Mouse (Mus musculus): ENCODE measurements around the gene Ddn. TPM values are rescaled to one million over a fixed set of nuclear protein-coding genes. Genes with fewer than 3 reads are reported as not detected.

Ddn gene
- polyA plus RNA-seq, 1 experiment = 0.11 TPM

- no peak overlapping the region for H3K4me3 ChIP-seq
- TF ChIP-seq TCF3 (IDR thresholded peaks at IDR 0.05; ENCODE audit: insufficient read length, low read depth) = no peak
- no peak for TF ChIP-seq USF1 (IDR thresholded peaks at IDR 0.05; ENCODE audit: low read depth)
- TF ChIP-seq MYOG (IDR thresholded peaks at IDR 0.05; ENCODE audit: control insufficient read depth in 1 of 3, insufficient read depth in 1 of 3, insufficient read length in 2 of 3, low read depth in 2 of 3) = no peak
- TF ChIP-seq POLR2AphosphoS2 (IDR thresholded peaks at IDR 0.05; ENCODE audit: insufficient read length, low read depth) = no peak
- TF ChIP-seq E2F4 (IDR thresholded peaks at IDR 0.05; ENCODE audit: insufficient read depth) = no peak
- no peak for TF ChIP-seq MAX (IDR thresholded peaks at IDR 0.05; ENCODE audit: low read depth)
- peaks cover 39% of the 10 kb centered on the region for H3K79me2 ChIP-seq (ENCODE audit: control insufficient read depth, insufficient read depth)
- no peak overlapping the region for H3K4me2 ChIP-seq (ENCODE audit: low read depth)
- H3K27me3 ChIP-seq (ENCODE audit: control insufficient read depth, insufficient read depth, insufficient read length) = no peaks in the 10 kb centered on the region
- H3K36me3 ChIP-seq (ENCODE audit: control insufficient read depth, insufficient read depth) = peaks cover 37% of the 10 kb centered on the region
- H3ac ChIP-seq (ENCODE audit: control insufficient read depth, insufficient read length) = no peak overlapping the region
Observed at GRCm38 (mm10) chr15:98823434-98823833, 14.1 kb upstream of the Ddn start.

GRCm38 (mm10) chr15:98822147-98822546, 12.9 kb upstream of the Ddn start:
- H3K4me3 ChIP-seq = no peak overlapping the region
- peaks cover 26% of the 10 kb centered on the region for H3K79me2 ChIP-seq (ENCODE audit: control insufficient read depth, insufficient read depth)
- H3K36me3 ChIP-seq (ENCODE audit: control insufficient read depth, insufficient read depth) = peaks cover 37% of the 10 kb centered on the region
- no peak overlapping the region for H3K4me2 ChIP-seq (ENCODE audit: low read depth)
- TF ChIP-seq REST (IDR thresholded peaks at IDR 0.05; ENCODE audit: insufficient read depth, insufficient read length) (no peak), E2F4 (IDR thresholded peaks at IDR 0.05; ENCODE audit: insufficient read depth) (no peak), SRF (IDR thresholded peaks at IDR 0.05; ENCODE audit: control insufficient read depth, insufficient read length, low read depth) (no peak), MYOD1 (IDR thresholded peaks at IDR 0.05; ENCODE audit: control insufficient read depth in 1 of 3, insufficient read length in 2 of 3, low read depth in 2 of 3) (no peak), POLR2AphosphoS2 (IDR thresholded peaks at IDR 0.05; ENCODE audit: insufficient read length, low read depth) (no peak), POLR2A (IDR thresholded peaks at IDR 0.05; ENCODE audit: insufficient read length, low read depth) (no peak)
- no peak overlapping the region for H3ac ChIP-seq (ENCODE audit: control insufficient read depth, insufficient read length)
- no peaks in the 10 kb centered on the region for H3K27me3 ChIP-seq (ENCODE audit: control insufficient read depth, insufficient read depth, insufficient read length)

- peaks cover 19% of the 10 kb centered on the region for H3K79me2 ChIP-seq (ENCODE audit: control insufficient read depth, insufficient read depth)
- H3K4me3 ChIP-seq = no peak overlapping the region
- peaks cover 37% of the 10 kb centered on the region for H3K36me3 ChIP-seq (ENCODE audit: control insufficient read depth, insufficient read depth)
- no peaks in the 10 kb centered on the region for H3K27me3 ChIP-seq (ENCODE audit: control insufficient read depth, insufficient read depth, insufficient read length)
- TF ChIP-seq USF1 (IDR thresholded peaks at IDR 0.05; ENCODE audit: low read depth) = no peak
- H3ac ChIP-seq (ENCODE audit: control insufficient read depth, insufficient read length) = no peak overlapping the region
- H3K4me2 ChIP-seq (ENCODE audit: low read depth) = no peak overlapping the region
Observed at GRCm38 (mm10) chr15:98821403-98821802, 12.1 kb upstream of the Ddn start.

- no peak for TF ChIP-seq TCF12 (IDR thresholded peaks at IDR 0.05; ENCODE audit: insufficient read depth, poor library complexity, severe bottlenecking)
- no peak for TF ChIP-seq CEBPB (IDR thresholded peaks at IDR 0.05; ENCODE audit: insufficient read depth, poor library complexity, severe bottlenecking)
- no peak for TF ChIP-seq MYOG (IDR thresholded peaks at IDR 0.05; ENCODE audit: control insufficient read depth in 1 of 3, insufficient read depth in 1 of 3, insufficient read length in 2 of 3, low read depth in 2 of 3)
- TF ChIP-seq REST (IDR thresholded peaks at IDR 0.05; ENCODE audit: insufficient read depth, insufficient read length) = no peak
- no peak for TF ChIP-seq SRF (IDR thresholded peaks at IDR 0.05; ENCODE audit: control insufficient read depth, insufficient read length, low read depth)
- TF ChIP-seq TCF3 (IDR thresholded peaks at IDR 0.05; ENCODE audit: insufficient read length, low read depth) = no peak
- TF ChIP-seq USF1 (IDR thresholded peaks at IDR 0.05; ENCODE audit: low read depth) = no peak
- no peak for TF ChIP-seq POLR2AphosphoS2 (IDR thresholded peaks at IDR 0.05; ENCODE audit: insufficient read length, low read depth)
- TF ChIP-seq MAX (IDR thresholded peaks at IDR 0.05; ENCODE audit: low read depth) = no peak
- TF ChIP-seq POLR2A (IDR thresholded peaks at IDR 0.05; ENCODE audit: insufficient read length, low read depth) = no peak
- no peak for TF ChIP-seq E2F4 (IDR thresholded peaks at IDR 0.05; ENCODE audit: insufficient read depth)
- no peak for TF ChIP-seq MYOD1 (IDR thresholded peaks at IDR 0.05; ENCODE audit: control insufficient read depth in 1 of 3, insufficient read length in 2 of 3, low read depth in 2 of 3)
- Histone ChIP-seq H3K4me2 (ENCODE audit: low read depth) (no peak overlapping the region), H3K27me3 (ENCODE audit: control insufficient read depth, insufficient read depth, insufficient read length) (no peaks in the 10 kb centered on the region), H3K36me3 (ENCODE audit: control insufficient read depth, insufficient read depth) (peaks cover 38% of the 10 kb centered on the region), H3ac (ENCODE audit: control insufficient read depth, insufficient read length) (no peak overlapping the region), H3K79me2 (ENCODE audit: control insufficient read depth, insufficient read depth) (peaks cover 16% of the 10 kb centered on the region), H3K4me3 (no peak overlapping the region)
Observed at GRCm38 (mm10) chr15:98820937-98821336, 11.6 kb upstream of the Ddn start.

- no peak overlapping the region for H3ac ChIP-seq (ENCODE audit: control insufficient read depth, insufficient read length)
- H3K79me2 ChIP-seq (ENCODE audit: control insufficient read depth, insufficient read depth) = no peaks in the 10 kb centered on the region
- H3K4me3 ChIP-seq = no peak overlapping the region
- peaks cover 37% of the 10 kb centered on the region for H3K36me3 ChIP-seq (ENCODE audit: control insufficient read depth, insufficient read depth)
- H3K4me2 ChIP-seq (ENCODE audit: low read depth) = no peak overlapping the region
- TF ChIP-seq POLR2AphosphoS2 (IDR thresholded peaks at IDR 0.05; ENCODE audit: insufficient read length, low read depth) (no peak), MYOG (IDR thresholded peaks at IDR 0.05; ENCODE audit: control insufficient read depth in 1 of 3, insufficient read depth in 1 of 3, insufficient read length in 2 of 3, low read depth in 2 of 3) (no peak), TCF12 (IDR thresholded peaks at IDR 0.05; ENCODE audit: insufficient read depth, poor library complexity, severe bottlenecking) (no peak), POLR2A (IDR thresholded peaks at IDR 0.05; ENCODE audit: insufficient read length, low read depth) (no peak), USF1 (IDR thresholded peaks at IDR 0.05; ENCODE audit: low read depth) (no peak), MYOD1 (IDR thresholded peaks at IDR 0.05; ENCODE audit: control insufficient read depth in 1 of 3, insufficient read length in 2 of 3, low read depth in 2 of 3) (no peak), TCF3 (IDR thresholded peaks at IDR 0.05; ENCODE audit: insufficient read length, low read depth) (no peak), E2F4 (IDR thresholded peaks at IDR 0.05; ENCODE audit: insufficient read depth) (no peak), REST (IDR thresholded peaks at IDR 0.05; ENCODE audit: insufficient read depth, insufficient read length) (no peak), SRF (IDR thresholded peaks at IDR 0.05; ENCODE audit: control insufficient read depth, insufficient read length, low read depth) (no peak), MAX (IDR thresholded peaks at IDR 0.05; ENCODE audit: low read depth) (no peak)
- no peaks in the 10 kb centered on the region for H3K27me3 ChIP-seq (ENCODE audit: control insufficient read depth, insufficient read depth, insufficient read length)
Observed at GRCm38 (mm10) chr15:98818171-98818570, 8.9 kb upstream of the Ddn start.

Data from myocyte (in vitro differentiated cells).